Mouse (Mus musculus) C2C12 (cell line): ENCODE data around the gene Eif2ak2.

ENCODE experiments used
- CTCF ChIP-seq: IDR thresholded peaks from one replicate; pipeline ENCODE4 v1.5.1; 2011; ENCODE audit not compliant: control insufficient read depth, insufficient read depth, insufficient read length
- FOSL1 ChIP-seq: IDR thresholded peaks from one replicate; pipeline ENCODE4 v1.8.0; 2011; ENCODE audit warnings: mild to moderate bottlenecking, low read length; ENCODE audit not compliant: poor library complexity, insufficient read depth, severe bottlenecking
- MAX ChIP-seq: IDR thresholded peaks from one replicate; pipeline ENCODE4 v1.6.1; 2011; ENCODE audit warnings: mild to moderate bottlenecking, control low read depth
- MYOG ChIP-seq: IDR thresholded peaks from one replicate; pipeline ENCODE4 v1.6.1; 2011; ENCODE audit not compliant: control insufficient read depth, insufficient read length; ENCODE audit errors: extremely low read depth
- USF1 ChIP-seq: IDR thresholded peaks from one replicate; pipeline ENCODE4 v1.6.1; 2011; ENCODE audit warnings: low read depth, mild to moderate bottlenecking, control low read depth, moderate library complexity

- no peak for TF ChIP-seq CTCF
- TF ChIP-seq MYOG, result no peak
- no peak for TF ChIP-seq USF1
- TF ChIP-seq FOSL1, result no peak
- no peak for TF ChIP-seq MAX
Measured at GRCm38 (mm10) chr17:78894991-78895390, 12.6 kb upstream of the Eif2ak2 start.
